Mouse (Mus musculus) hindbrain, embryonic 10.5 days (tissue): ENCODE measurements around the gene Olfr606. TPM values are rescaled to one million over a fixed set of nuclear protein-coding genes. Genes with fewer than 3 reads are reported as not detected.
"Not testable (repeated sequence)": the region's sequence is repeated elsewhere in the genome, so short reads cannot be mapped to it uniquely, and the experiment has no call there.

ENCODE experiments used
- DNase-seq: peaks from one replicate; pipeline ENCODE4 v3.0.0-alpha.2; 2017; ENCODE audit warnings: low spot score
- H3K27ac ChIP-seq: fragments of 300-500 bp; sonication (generic); 2 replicates; pipeline ENCODE4 v1.5.1; 2016; ENCODE audit warnings: mild to moderate bottlenecking, moderate library complexity
- H3K27me3 ChIP-seq: fragments of 300-500 bp; sonication (generic); 2 replicates; pipeline ENCODE4 v1.6.1; 2016; ENCODE audit warnings: mild to moderate bottlenecking; ENCODE audit not compliant: poor library complexity, insufficient read depth, severe bottlenecking
- H3K36me3 ChIP-seq: fragments of 300-500 bp; sonication (generic); 2 replicates; pipeline ENCODE4 v1.6.1; 2016; ENCODE audit warnings: mild to moderate bottlenecking, moderate library complexity
- H3K4me1 ChIP-seq: fragments of 300-500 bp; sonication (generic); replicated peaks from 2 replicates; pipeline ENCODE4 v1.6.1; 2016; ENCODE audit warnings: mild to moderate bottlenecking
- H3K4me3 ChIP-seq: fragments of 300-500 bp; sonication (generic); 2 replicates; pipeline ENCODE4 v1.5.1; 2016; ENCODE audit warnings: mild to moderate bottlenecking, moderate library complexity
- H3K9me3 ChIP-seq: fragments of 300-500 bp; sonication (generic); 2 replicates; pipeline ENCODE4 v1.6.1; 2016; ENCODE audit warnings: mild to moderate bottlenecking, moderate library complexity
- WGBS: fragments of 180-500 bp; shearing (Covaris S2); methylation state at CpG from one replicate; pipeline ENCODE4 v1.1.7; 2016; 5-methylcytosine and 5-hydroxymethylcytosine counted together
- polyA plus RNA-seq: library from polyadenylated mRNA; unstranded; fragments of >200 nt; fragmentation: Nextera tagmentation; extraction: Ambion mirVana; gene quantifications from 2 replicates; pipeline ENCODE4 v1.2.1, GENCODE M21; 2016

Olfr606 gene
- polyA plus RNA-seq: not detected in 2 replicates

- H3K36me3 ChIP-seq: no peaks in the 10 kb centered on the region
- no peaks in the 10 kb centered on the region for H3K4me1 ChIP-seq
- DNase-seq: no peak
- no peaks in the 10 kb centered on the region for H3K9me3 ChIP-seq
- WGBS: 92% methylated on average over 2 of the region's 2 CpGs
- H3K4me3 ChIP-seq: no peak within 1 kb of the TSS
- H3K27me3 ChIP-seq: no peaks in the 10 kb centered on the region
- no peak within 1 kb of the TSS for H3K27ac ChIP-seq
Measured at GRCm38 (mm10) chr7:103448746-103449145, at the start of gene Olfr606. TSS of gene Olfr606 (plus strand) at chr7:103449046.

- not testable (repeated sequence) for H3K27ac ChIP-seq, H3K9me3 ChIP-seq, H3K36me3 ChIP-seq, H3K4me1 ChIP-seq, H3K27me3 ChIP-seq, H3K4me3 ChIP-seq, DNase-seq
- WGBS: 83% methylated on average over 3 of the region's 3 CpGs
Measured at GRCm38 (mm10) chr7:103406521-103407055, 42.3 kb upstream of the Olfr606 start.

- not testable (repeated sequence) for H3K4me3 ChIP-seq, H3K4me1 ChIP-seq, H3K27me3 ChIP-seq, H3K9me3 ChIP-seq, DNase-seq, H3K36me3 ChIP-seq, H3K27ac ChIP-seq
- WGBS: 78% methylated on average over 1 of the region's 1 CpGs
Measured at GRCm38 (mm10) chr7:103414772-103415171, 34.1 kb upstream of the Olfr606 start, which contains the start of gene Usp17lc. TSS of gene Usp17lc (plus strand) at chr7:103415072.

DNA sequence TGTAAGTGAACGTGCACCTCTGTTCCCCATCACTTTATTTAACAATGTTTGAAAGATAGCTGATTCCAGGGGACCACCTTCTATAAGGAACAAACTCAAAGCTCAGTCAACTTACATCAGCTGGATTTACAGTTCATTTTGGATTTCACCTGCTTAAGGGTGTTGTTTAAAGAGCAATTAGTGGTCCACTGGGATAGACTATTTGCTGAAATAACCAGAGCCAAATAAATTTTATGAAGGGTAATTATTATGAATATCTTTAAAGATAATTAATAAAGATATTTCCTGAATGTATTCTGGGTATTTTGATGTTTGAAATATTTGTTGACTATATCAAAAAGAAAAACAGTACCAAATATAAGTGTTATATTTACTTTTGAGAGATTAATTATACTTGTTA is 3.5 kb upstream of the Olfr606 start, which contains the start of gene Olfr605:
Gene Olfr605 (minus strand): TSS at position 101 of the 400 bp plus-strand sequence.
- no peak within 1 kb of the TSS for H3K27ac ChIP-seq
- no peaks in the 10 kb centered on the region for H3K9me3 ChIP-seq
- no peaks in the 10 kb centered on the region for H3K27me3 ChIP-seq
- WGBS: 93% methylated on average over 1 of the region's 1 CpGs
- H3K36me3 ChIP-seq: no peaks in the 10 kb centered on the region
- no peak within 1 kb of the TSS for H3K4me3 ChIP-seq
- DNase-seq: no peak
- H3K4me1 ChIP-seq: no peaks in the 10 kb centered on the region

- Histone ChIP-seq H3K4me1 (no peaks in the 10 kb centered on the region), H3K9me3 (no peaks in the 10 kb centered on the region), H3K4me3 (no peak overlapping the region), H3K36me3 (no peaks in the 10 kb centered on the region), H3K27me3 (no peaks in the 10 kb centered on the region), H3K27ac (no peak overlapping the region)
- WGBS: 94% methylated on average over 5 of the region's 5 CpGs
- no peak for DNase-seq
Measured at GRCm38 (mm10) chr7:103460590-103460989, 11.7 kb downstream of the Olfr606 start.

GRCm38 (mm10) chr7:103469577-103469976 is 20.7 kb downstream of the Olfr606 start, which contains the start of gene Olfr608:
TSS of gene Olfr608 (plus strand) at chr7:103469877.
- no peaks in the 10 kb centered on the region for H3K9me3 ChIP-seq
- no peak for DNase-seq

DNA sequence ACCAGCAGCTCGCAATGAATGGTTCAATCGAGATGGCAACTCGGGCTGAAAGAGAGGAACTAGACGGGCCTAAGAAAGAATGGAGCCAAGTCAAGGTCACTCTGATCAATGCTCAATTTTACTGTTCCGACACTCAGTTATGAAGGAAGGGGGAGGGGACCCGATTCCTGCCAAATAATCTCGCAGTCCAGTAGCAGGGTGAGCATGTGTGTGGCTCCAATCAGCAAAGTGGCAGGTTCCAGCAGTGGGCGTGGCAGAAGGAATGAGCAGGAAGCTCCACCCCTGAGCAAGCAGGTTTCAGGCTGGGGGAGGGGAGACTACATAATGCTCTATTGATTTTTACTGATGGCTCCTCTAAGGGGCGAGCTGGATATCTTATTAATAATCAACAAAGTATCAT is 28.3 kb downstream of the Olfr606 start:
- H3K27me3 ChIP-seq, H3K9me3 ChIP-seq, H3K27ac ChIP-seq, DNase-seq, H3K36me3 ChIP-seq, H3K4me3 ChIP-seq, H3K4me1 ChIP-seq: not testable (repeated sequence)
- 91% methylated on average over 9 of the region's 9 CpGs for whole genome bisulfite sequencing

More at GRCm38 (mm10) chr7:103469577-103469976, 20.7 kb downstream of the Olfr606 start, which contains the start of gene Olfr608:
- no peak within 1 kb of the TSS for H3K27ac ChIP-seq
- H3K36me3 ChIP-seq: no peaks in the 10 kb centered on the region
- H3K4me1 ChIP-seq: no peaks in the 10 kb centered on the region
- H3K27me3 ChIP-seq: no peaks in the 10 kb centered on the region
- H3K4me3 ChIP-seq: no peak within 1 kb of the TSS

- Histone ChIP-seq H3K27ac (no peak within 1 kb of the TSS), H3K27me3 (no peaks in the 10 kb centered on the region), H3K4me3 (no peak within 1 kb of the TSS), H3K36me3 (no peaks in the 10 kb centered on the region), H3K4me1 (no peaks in the 10 kb centered on the region), H3K9me3 (no peaks in the 10 kb centered on the region)
- WGBS: 74% methylated on average over 1 of the region's 1 CpGs
- DNase-seq: no peak
Measured at GRCm38 (mm10) chr7:103497962-103498361, 49.1 kb downstream of the Olfr606 start, which contains the start of gene Olfr609. TSS of gene Olfr609 (minus strand) at chr7:103498062.

Other genes with a start within 250 kb of the Olfr606 start
- gene Olfr593, start 237.2 kb upstream of the Olfr606 start, polyA plus RNA-seq: not detected in 2 replicates
- gene Olfr594, start 232.1 kb upstream of the Olfr606 start, polyA plus RNA-seq: not detected in 2 replicates
- not detected in 2 replicates for gene Usp17ld, start 196.5 kb upstream of the Olfr606 start, polyA plus RNA-seq
- not detected in 2 replicates for gene Olfr596, start 143.4 kb upstream of the Olfr606 start, polyA plus RNA-seq
- gene Olfr597, start 132.7 kb upstream of the Olfr606 start, polyA plus RNA-seq: not detected in 2 replicates
- gene Olfr598, start 125.5 kb upstream of the Olfr606 start, polyA plus RNA-seq: not detected in 2 replicates
- not detected in 2 replicates for gene Olfr599, start 113.1 kb upstream of the Olfr606 start, polyA plus RNA-seq
- not detected in 2 replicates for gene Olfr600, start 99.4 kb upstream of the Olfr606 start, polyA plus RNA-seq
- not detected in 2 replicates for gene Olfr601, start 86.4 kb upstream of the Olfr606 start, polyA plus RNA-seq
- gene Olfr603, start 62.9 kb upstream of the Olfr606 start, polyA plus RNA-seq: not detected in 2 replicates
- not detected in 2 replicates for gene Usp17lc, start 34.0 kb upstream of the Olfr606 start, polyA plus RNA-seq
- not detected in 2 replicates for gene Olfr605, start 3.6 kb upstream of the Olfr606 start, polyA plus RNA-seq
- not detected in 2 replicates for gene Olfr607, start 15.1 kb downstream of the Olfr606 start, polyA plus RNA-seq
- not detected in 2 replicates for gene Olfr608, start 20.8 kb downstream of the Olfr606 start, polyA plus RNA-seq
- not detected in 2 replicates for gene Olfr609, start 49.0 kb downstream of the Olfr606 start, polyA plus RNA-seq
- gene Olfr610, start 63.1 kb downstream of the Olfr606 start, polyA plus RNA-seq: not detected in 2 replicates
- gene Olfr611, start 71.8 kb downstream of the Olfr606 start, polyA plus RNA-seq: not detected in 2 replicates
- gene Olfr612, start 93.7 kb downstream of the Olfr606 start, polyA plus RNA-seq: not detected in 2 replicates
- not detected in 2 replicates for gene Olfr613, start 99.0 kb downstream of the Olfr606 start, polyA plus RNA-seq
- gene Olfr615, start 107.0 kb downstream of the Olfr606 start, polyA plus RNA-seq: not detected in 2 replicates
- gene Olfr616, start 120.1 kb downstream of the Olfr606 start, polyA plus RNA-seq: not detected in 2 replicates
- not detected in 2 replicates for gene Olfr617, start 124.0 kb downstream of the Olfr606 start, polyA plus RNA-seq
- gene Olfr618, start 141.1 kb downstream of the Olfr606 start, polyA plus RNA-seq: not detected in 2 replicates
- not detected in 2 replicates for gene Olfr619, start 151.5 kb downstream of the Olfr606 start, polyA plus RNA-seq
- gene Olfr620, start 163.5 kb downstream of the Olfr606 start, polyA plus RNA-seq: not detected in 2 replicates
- gene Olfr622, start 193.7 kb downstream of the Olfr606 start, polyA plus RNA-seq: not detected in 2 replicates
- not detected in 2 replicates for gene Olfr623, start 214.7 kb downstream of the Olfr606 start, polyA plus RNA-seq
- 0.03 TPM in 1 of 2 replicates, not detected in the other for gene Olfr624, start 222.1 kb downstream of the Olfr606 start, polyA plus RNA-seq
- not detected in 2 replicates for gene Olfr625-ps1, start 233.7 kb downstream of the Olfr606 start, polyA plus RNA-seq